18 mouse cellular contexts compared by ENCODE assay signal in the genomic region with DNA sequence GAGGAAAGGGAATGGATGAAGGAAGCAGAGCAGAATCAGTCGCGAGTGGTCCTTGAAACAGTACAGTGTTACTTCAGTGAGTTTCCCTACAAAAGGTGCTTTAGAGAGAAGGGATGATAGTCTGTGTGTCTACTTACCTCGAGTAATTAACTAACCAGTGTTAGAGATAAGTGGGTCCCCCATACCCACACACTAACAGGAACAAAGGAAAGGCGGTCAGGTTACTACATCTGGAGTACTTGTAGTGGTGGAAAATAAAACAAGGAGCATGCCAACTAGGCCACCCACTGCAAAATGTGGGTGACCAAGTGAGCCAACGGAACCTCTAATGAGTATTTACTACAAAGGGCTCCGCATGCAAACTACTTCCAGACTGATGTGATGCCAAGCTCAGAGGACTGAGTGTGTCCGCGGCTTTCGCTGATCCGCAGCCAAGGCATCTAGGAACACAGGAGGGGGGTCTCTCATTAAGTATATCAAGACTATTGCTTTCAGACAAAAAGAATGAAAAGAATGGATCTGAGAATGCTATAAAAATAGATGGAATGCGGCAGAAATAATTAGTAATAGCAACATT. TPM values are rescaled to one million over a fixed set of nuclear protein-coding genes. Genes with fewer than 3 reads are reported as not detected.
DNase-seq lines count a peak whose midpoint lies in the region; ATAC-seq and TF ChIP-seq lines count a peak whose summit lies in the region.
"Had no signal": no experiment of that assay in that cellular context is flagged by ENCODE, and none has a peak within 500 bp of the region (broad histone marks: within the 10 kb centered on the region; RNA-seq: fewer than 3 reads in every experiment).

No protein-coding gene starts in this region.

- H3K9me3 ChIP-seq in hindbrain, embryonic 16.5 days (ENCODE audit: control insufficient read depth, low read length) = no peaks in the 10 kb centered on the region
- no peaks in the 10 kb centered on the region for H3K9me3 ChIP-seq in hindbrain, embryonic 13.5 days
- no peaks in the 10 kb centered on the region for H3K9me3 ChIP-seq in midbrain, embryonic 16.5 days (replicated peaks; ENCODE audit: control insufficient read depth, low read length, poor library complexity, severe bottlenecking)
- H3K9me3 ChIP-seq in midbrain, embryonic 13.5 days = no peaks in the 10 kb centered on the region
- H3K9me3 ChIP-seq: embryonic facial prominence, embryonic 13.5 days; kidney, embryonic 15.5 days; liver, embryonic 12.5 days had no signal

- no peaks in the 10 kb centered on the region for H3K36me3 ChIP-seq in hindbrain, embryonic 16.5 days (ENCODE audit: control insufficient read depth, insufficient read depth, low read length)
- H3K36me3 ChIP-seq in hindbrain, embryonic 13.5 days = no peaks in the 10 kb centered on the region
- no peaks in the 10 kb centered on the region for H3K36me3 ChIP-seq in midbrain, embryonic 16.5 days (ENCODE audit: control insufficient read depth, insufficient read depth, low read length)
- no peaks in the 10 kb centered on the region for H3K36me3 ChIP-seq in midbrain, embryonic 13.5 days
- H3K36me3 ChIP-seq: embryonic facial prominence, embryonic 13.5 days; kidney, embryonic 15.5 days; liver, embryonic 12.5 days had no signal

- 67% methylated on average over 11 of the region's 11 CpGs for WGBS in hindbrain, embryonic 16.5 days
- WGBS in hindbrain, embryonic 13.5 days = 77% methylated on average over 11 of the region's 11 CpGs
- 78% methylated on average over 11 of the region's 11 CpGs for WGBS in midbrain, embryonic 16.5 days
- 74% methylated on average over 11 of the region's 11 CpGs for WGBS in midbrain, embryonic 13.5 days

- no peak overlapping the region for H3K9ac ChIP-seq in hindbrain, embryonic 16.5 days (ENCODE audit: low read depth, low read length)
- no peak overlapping the region for H3K9ac ChIP-seq in hindbrain, embryonic 13.5 days
- H3K9ac ChIP-seq in midbrain, embryonic 16.5 days (ENCODE audit: low read depth, low read length) = no peak overlapping the region
- H3K9ac ChIP-seq in midbrain, embryonic 13.5 days (replicated peaks) = no peak overlapping the region
- H3K9ac ChIP-seq: embryonic facial prominence, embryonic 13.5 days; kidney, embryonic 15.5 days; liver, embryonic 12.5 days had no signal

- intact Hi-C loops in gastrocnemius, adult 2 months (cut with DNase I) = no loop called here

- H3K27ac ChIP-seq in hindbrain, embryonic 16.5 days (ENCODE audit: low read depth, low read length) = no peak overlapping the region
- no peak overlapping the region for H3K27ac ChIP-seq in hindbrain, embryonic 13.5 days
- H3K27ac ChIP-seq in midbrain, embryonic 16.5 days (ENCODE audit: low read length) = no peak overlapping the region
- no peak overlapping the region for H3K27ac ChIP-seq in midbrain, embryonic 13.5 days
- H3K27ac ChIP-seq in gastrocnemius, adult 2 months = no peak overlapping the region
- H3K27ac ChIP-seq: embryonic facial prominence, embryonic 13.5 days; kidney, embryonic 15.5 days; liver, embryonic 12.5 days had no signal

- TF ChIP-seq CTCF in gastrocnemius, adult 2 months (IDR thresholded peaks at IDR 0.05) = no peak

- H3K4me1 ChIP-seq in hindbrain, embryonic 16.5 days (ENCODE audit: control insufficient read depth, insufficient read depth, low read depth, low read length) = no peaks in the 10 kb centered on the region
- H3K4me1 ChIP-seq in hindbrain, embryonic 13.5 days (replicated peaks) = no peaks in the 10 kb centered on the region
- H3K4me1 ChIP-seq in midbrain, embryonic 16.5 days (ENCODE audit: control insufficient read depth, insufficient read depth, low read length) = no peaks in the 10 kb centered on the region; the same call in 1 of the 2 replicates
- H3K4me1 ChIP-seq in midbrain, embryonic 13.5 days (replicated peaks) = no peaks in the 10 kb centered on the region
- H3K4me1 ChIP-seq: liver, embryonic 12.5 days had no signal

- peak; percentile 37; the same call in 1 of the 2 replicates for ATAC-seq in hindbrain, embryonic 16.5 days
- ATAC-seq in hindbrain, embryonic 13.5 days (ENCODE audit: low FRiP score) = no peak
- ATAC-seq in midbrain, embryonic 16.5 days = 0 out of 2 replicates have a peak, but pooled peaks have one; percentile 32
- no peak for ATAC-seq in midbrain, embryonic 13.5 days
- ATAC-seq: inflammation-experienced regulatory T-cells, adult 6 months; liver, embryonic 12.5 days; lung, postnatal 0 days had no signal

- no peak overlapping the region for H3K4me3 ChIP-seq in hindbrain, embryonic 16.5 days (ENCODE audit: low read length)
- no peak overlapping the region for H3K4me3 ChIP-seq in hindbrain, embryonic 13.5 days
- H3K4me3 ChIP-seq in midbrain, embryonic 16.5 days (ENCODE audit: low read depth, low read length) = no peak overlapping the region
- no peak overlapping the region for H3K4me3 ChIP-seq in midbrain, embryonic 13.5 days (replicated peaks)
- no peak overlapping the region for H3K4me3 ChIP-seq in gastrocnemius, adult 2 months
- H3K4me3 ChIP-seq: embryonic facial prominence, embryonic 13.5 days; kidney, embryonic 15.5 days; liver, embryonic 12.5 days had no signal

- peak; percentile 4 to 6 for DNase-seq in frontal cortex, postnatal 14 days (ENCODE audit: low spot score in 2 of 2)
- peak; percentile 5 for DNase-seq in right cerebral cortex, postnatal 25 days
- DNase-seq in gastrocnemius, adult 2 months = no peak
- DNase-seq: adrenal gland, postnatal 36 days; heart, adult 18-20 months; heart, postnatal 14 days; thymus, adult 2 months had no signal

- H3K27me3 ChIP-seq in hindbrain, embryonic 16.5 days (replicated peaks; ENCODE audit: control insufficient read depth, insufficient read depth, low read length) = no peaks in the 10 kb centered on the region
- no peaks in the 10 kb centered on the region for H3K27me3 ChIP-seq in hindbrain, embryonic 13.5 days
- no peaks in the 10 kb centered on the region for H3K27me3 ChIP-seq in midbrain, embryonic 16.5 days (ENCODE audit: control insufficient read depth, insufficient read depth, low read depth, low read length)
- H3K27me3 ChIP-seq in midbrain, embryonic 13.5 days = no peaks in the 10 kb centered on the region
- H3K27me3 ChIP-seq: embryonic facial prominence, embryonic 13.5 days; kidney, embryonic 15.5 days; liver, embryonic 12.5 days had no signal

- no peak overlapping the region for H3K4me2 ChIP-seq in hindbrain, embryonic 16.5 days (ENCODE audit: low read length)
- no peak overlapping the region for H3K4me2 ChIP-seq in hindbrain, embryonic 13.5 days
- H3K4me2 ChIP-seq in midbrain, embryonic 16.5 days (ENCODE audit: low read length) = no peak overlapping the region
- no peak overlapping the region for H3K4me2 ChIP-seq in midbrain, embryonic 13.5 days (replicated peaks)
- H3K4me2 ChIP-seq: embryonic facial prominence, embryonic 13.5 days; kidney, embryonic 15.5 days; liver, embryonic 12.5 days had no signal

RNA-seq across cellular contexts. Expression of a gene that starts 52.8 kb away (rescaled TPM):
- 1.9 and 2.1 TPM in 2 replicates for polyA plus RNA-seq in hindbrain, embryonic 16.5 days (2015; fragmentation: Nextera tagmentation; extraction: Ambion mirVana)
- 2.4 and 5.7 TPM in 2 replicates for polyA plus RNA-seq in hindbrain, embryonic 13.5 days (2015; fragmentation: Nextera tagmentation; extraction: Ambion mirVana)
- 1.6 TPM in 2 replicates for polyA plus RNA-seq in midbrain, embryonic 16.5 days (2015; fragmentation: Nextera tagmentation; extraction: Ambion mirVana)
- 2.6 and 2.9 TPM in 2 replicates for polyA plus RNA-seq in midbrain, embryonic 13.5 days (2015; fragmentation: Nextera tagmentation; extraction: Ambion mirVana)
- total RNA-seq in gastrocnemius, adult 2 months (2021) = 1 to 10 TPM; 3.3 to 5.1 TPM
- total RNA-seq: megakaryocyte-erythroid progenitor cell, adult 5-6 weeks; MEL had no signal

Comparison
In these comparisons a context has a peak if more than half of its experiments do, and no peak if none do; other contexts are left out.
1. ATAC-seq: peak in hindbrain, embryonic 16.5 days (single experiment) and midbrain, embryonic 16.5 days (single experiment); none in hindbrain, embryonic 13.5 days (single experiment) and midbrain, embryonic 13.5 days (single experiment).